Mouse (Mus musculus) testis, postnatal 14 days (tissue): Measurements from ENCODE around the gene Sox18.

ENCODE experiments used
- DNase-seq: peaks from one replicate; pipeline ENCODE4 v3.0.0; 2021; ENCODE audit warnings: low spot score

Sox18 gene

DNA sequence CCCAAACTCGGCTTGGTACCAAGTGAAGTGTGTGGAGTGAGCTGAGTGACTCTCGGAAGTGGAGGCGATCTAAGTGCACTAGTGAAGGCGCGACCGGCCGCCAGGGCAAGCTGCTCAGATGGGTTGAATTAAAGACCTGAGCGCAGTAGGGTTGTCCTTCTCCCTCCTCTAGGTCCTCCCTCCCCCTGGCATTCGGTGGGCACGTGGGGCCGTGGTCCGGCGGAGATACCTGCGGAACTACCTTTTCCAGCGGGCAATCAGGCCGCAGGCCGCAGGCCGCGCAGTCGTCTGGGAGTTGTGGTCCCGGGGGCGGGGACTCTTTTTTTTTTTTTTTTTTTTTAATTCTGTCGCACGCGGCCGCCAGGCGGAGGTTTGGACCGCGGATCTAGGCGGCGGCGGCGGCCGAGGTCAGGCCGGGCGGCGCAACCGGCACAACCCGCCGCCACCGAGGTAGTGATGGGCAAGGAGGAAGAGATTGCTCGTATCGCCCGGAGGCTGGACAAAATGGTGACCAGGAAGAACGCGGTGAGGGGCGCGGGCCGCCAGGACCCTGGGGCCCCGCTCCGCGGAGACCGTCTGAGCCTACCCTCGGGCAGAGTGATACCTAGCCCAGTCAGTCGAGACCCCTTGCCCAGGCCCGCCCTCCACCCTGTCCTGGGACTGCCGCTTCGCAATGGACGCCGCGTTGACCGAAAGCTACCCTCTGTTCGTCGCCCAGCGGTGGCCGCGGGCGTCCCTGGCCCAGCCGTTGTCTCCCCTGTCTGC, 8.7 kb upstream of the Sox18 start, which contains the start of gene Tcea2:
Gene Tcea2, plus strand, starts transcription at position 360 of the 765 bp plus-strand sequence.
- DNase-seq: peak; percentile 86

DNA sequence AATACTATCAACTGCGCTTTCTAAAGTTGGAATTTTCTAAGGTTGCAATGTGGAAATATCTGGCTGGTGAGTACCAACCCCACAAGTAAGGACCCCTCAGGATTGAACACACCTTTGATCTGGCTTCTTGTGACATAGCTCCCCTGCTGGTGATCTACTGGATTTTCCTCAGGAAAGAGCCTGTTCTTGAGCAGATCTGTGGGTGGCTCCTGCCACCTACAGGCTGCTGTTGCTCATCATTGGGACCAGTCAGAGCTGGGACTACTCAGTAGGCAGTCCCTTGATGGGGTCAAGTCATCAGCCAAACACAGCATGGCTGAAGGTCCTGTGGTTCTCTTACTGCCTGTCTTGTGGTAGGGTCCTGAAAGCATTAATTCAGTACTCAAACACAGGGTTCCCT, 7.3 kb upstream of the Sox18 start:
- DNase-seq: peak; percentile 67

DNA sequence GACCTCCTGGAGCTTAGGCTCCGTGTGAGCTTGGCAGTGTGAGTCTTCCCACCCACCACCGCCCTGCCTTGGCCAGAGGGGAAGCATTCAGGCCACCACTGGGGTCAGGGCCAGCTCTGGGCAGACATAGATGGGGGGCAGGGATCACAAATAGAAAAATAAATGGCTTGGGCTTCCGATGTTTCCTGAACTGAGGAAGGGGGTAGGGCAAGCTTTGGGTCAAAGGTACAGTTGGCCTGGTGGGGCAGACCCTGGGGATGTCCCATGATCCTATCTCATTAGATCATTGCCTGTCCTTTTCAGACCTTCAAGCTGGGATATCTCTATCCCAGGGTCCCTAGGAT, 6.3 kb upstream of the Sox18 start:
- no peak for DNase-seq

DNA sequence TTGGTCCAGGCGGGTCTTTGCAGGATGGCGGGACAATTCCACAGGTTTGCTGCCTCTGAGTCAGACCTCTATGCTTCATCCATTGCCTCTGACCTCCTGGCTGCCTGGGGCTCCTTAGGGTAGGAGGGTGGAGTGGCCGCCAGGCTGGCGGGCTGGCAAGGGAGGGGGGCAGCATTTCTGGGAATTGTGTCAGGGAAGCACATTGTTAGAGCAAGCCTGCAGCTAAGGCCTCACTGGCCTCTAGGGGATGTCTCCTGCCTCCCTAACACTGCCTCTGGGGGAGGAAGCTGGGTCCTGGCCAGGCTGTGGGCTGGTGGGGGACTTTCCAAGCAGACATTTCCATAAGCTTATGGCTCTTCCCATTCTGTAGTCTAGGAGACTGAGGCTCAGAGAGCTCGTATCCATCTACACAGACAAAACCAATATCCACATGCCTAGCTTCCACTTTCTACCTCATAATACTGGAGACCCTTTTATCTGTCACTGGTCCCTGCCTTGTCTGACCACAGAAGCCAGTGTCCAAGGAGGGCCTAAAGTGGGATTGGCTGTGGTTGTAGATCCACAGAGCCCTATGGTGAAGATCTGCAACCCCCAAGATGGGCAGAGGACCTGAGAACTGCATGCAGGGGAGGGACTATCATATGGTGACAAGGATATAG, 5.8 kb upstream of the Sox18 start:
- no peak for DNase-seq

DNA sequence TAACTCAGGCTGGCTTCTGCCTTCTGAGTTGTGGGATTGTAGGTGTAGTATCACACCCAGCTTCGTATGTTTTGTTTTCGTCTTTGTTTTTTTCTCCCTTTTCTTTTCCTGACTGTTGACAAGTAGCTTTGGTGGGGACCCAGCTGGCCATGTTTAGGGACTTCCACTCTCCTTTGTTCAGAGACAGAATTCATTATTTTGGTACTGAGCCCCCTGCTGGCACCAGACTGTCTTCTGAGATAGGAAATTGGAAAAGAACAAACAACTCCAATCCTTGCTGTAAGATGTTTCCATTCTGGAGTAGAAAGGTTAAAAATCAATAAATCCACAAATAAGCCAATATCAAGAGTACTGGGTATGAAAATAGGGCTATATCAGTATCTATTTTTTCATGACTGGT, 5.0 kb upstream of the Sox18 start:
- no peak for DNase-seq

DNA sequence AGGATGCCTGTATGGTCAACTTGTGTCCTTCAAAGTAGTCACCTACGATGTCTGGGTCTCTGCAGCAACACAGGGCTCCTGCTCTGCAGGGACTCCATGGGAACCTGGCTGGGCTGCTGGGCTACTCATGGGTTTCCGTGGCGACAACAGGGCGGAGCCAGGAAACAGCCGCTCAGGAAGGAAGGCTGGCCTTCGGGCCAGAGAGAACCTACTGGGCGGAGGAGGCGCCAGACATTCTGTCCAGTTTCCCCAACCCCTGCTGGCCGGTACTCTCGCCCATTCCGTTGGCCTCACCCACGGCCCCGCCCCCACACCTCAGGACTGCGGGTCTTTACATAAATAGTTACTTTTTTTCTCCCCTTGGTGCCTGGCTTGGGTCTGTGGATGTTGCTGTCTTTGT, 4.0 kb upstream of the Sox18 start:
- DNase-seq: peak; percentile 80

DNA sequence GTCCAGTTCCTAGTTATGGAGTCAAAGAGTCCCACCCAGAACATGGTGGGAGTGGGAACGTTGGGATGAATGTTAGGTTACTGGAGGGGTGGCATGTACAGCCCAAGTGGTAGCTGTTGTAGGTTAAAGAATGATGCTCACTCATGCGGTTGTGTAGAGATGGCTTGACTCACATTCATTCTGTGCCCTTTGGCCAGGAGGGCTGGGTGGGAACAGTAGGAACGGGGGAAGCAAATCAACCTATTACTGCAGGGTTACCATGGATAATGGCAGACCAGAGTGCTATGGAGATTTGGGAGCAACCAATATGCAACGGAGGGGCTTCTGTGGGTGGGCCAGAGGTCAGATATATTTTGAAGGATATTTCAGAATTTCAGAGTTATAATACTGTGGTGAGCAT, 3.5 kb upstream of the Sox18 start:
- no peak for DNase-seq

DNA sequence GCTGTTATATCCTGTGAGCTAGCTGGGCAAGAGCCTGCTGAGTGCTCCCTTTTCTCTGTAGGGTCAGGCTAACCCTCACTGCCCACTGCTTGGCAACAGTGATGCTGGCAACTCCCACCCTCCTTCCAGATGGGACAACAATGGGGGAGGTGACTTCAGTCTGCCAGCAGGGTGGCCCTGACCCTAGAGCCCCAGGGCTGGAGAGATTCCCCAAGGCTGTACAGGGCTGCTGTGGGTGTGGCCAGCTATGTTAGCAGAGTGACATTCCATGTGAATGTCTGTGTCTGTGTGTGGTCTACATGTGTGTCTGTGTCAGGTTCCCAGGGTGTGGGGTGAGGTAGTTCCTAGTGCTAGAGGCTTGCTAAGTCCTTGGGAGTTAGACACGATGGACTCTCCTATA, 2.1 kb upstream of the Sox18 start:
- DNase-seq: peak; percentile 72

DNA sequence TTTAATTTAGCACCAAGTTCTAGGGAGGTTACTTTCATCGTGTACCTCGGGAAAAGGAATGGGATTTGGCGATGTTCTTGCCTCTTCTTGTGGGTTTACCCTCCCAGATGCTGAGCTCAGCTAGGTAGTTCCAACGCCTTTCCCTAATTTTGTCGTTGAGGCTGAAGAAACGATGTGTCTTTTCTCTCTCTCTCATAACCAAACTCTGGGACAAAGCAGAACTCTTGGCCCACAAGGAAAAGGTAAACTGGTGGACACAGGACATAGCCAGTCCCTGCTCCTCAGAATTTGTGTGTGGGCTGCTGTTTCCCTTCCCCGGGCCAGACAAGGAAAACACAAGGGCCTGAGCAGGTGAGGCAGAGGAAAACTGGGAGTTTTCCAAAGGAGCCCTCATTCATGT, 544 bp upstream of the Sox18 start:
- no peak for DNase-seq

DNA sequence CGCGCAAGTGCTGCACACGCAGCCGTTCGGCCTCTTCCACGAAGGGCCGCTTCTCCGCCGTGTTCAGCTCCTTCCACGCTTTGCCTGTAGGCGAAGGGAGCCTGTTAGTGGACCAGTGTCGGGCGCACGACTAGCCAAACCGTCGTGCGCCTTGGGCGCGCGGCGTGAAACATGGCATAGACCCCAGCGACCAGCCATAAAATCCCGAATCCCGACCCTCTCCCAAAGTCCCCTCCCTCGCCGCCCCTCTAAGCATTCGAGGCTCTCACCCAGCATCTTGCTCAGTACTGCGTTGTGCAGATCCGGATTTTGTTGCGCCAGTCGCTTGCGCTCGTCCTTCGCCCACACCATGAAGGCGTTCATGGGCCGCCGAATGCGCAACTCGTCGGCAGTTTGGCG, 528 bp downstream of the Sox18 start:
- no peak for DNase-seq

DNA sequence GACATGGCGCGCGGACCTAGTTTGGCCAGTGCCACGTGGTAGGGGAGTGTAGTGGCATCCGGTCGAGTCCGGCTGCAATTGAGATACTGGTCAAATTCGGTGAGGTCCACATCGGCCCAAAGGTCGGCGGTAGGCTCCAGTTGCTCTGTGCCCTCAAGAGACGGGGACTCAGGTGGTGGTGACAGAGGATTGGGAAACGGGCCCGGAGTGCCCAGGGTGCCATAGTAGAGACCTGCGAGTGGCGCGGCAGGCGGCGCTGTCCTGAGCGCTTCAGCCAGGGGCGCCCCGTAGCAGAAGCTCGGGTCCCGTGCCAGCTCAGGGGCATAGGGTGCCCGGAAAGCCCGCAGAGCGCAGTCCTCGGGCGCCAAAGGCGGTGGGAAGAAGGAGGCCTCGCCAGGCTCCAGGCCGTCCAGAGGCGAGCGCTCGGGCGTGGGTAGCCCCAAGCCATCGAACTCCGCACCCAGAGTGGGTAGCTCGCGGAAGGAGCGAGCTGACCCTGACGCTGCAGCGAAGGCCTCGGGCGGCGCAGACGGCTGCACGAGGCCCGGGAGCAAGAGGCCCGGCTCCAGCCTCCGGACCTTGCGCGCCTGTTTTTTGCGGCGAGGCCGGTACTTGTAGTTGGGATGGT, 1.0 kb downstream of the Sox18 start:
- DNase-seq: no peak

DNA sequence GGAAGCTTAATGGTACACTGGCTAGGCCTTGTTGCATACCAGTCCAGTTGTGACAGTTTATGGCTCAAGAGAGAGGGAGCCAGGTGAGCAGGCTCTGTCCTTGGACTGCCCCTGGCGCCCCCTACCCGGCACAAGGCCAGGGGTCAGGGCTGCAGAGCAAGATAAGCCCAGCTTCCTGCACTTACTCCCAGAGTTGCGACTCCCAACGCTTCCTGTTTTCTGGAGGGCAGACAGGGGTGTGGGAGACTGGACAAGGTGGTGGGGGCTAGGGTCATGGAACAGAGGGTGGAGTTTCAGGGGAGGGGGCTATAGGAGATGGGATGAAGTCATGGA, 8.2 kb downstream of the Sox18 start:
- DNase-seq: no peak

DNA sequence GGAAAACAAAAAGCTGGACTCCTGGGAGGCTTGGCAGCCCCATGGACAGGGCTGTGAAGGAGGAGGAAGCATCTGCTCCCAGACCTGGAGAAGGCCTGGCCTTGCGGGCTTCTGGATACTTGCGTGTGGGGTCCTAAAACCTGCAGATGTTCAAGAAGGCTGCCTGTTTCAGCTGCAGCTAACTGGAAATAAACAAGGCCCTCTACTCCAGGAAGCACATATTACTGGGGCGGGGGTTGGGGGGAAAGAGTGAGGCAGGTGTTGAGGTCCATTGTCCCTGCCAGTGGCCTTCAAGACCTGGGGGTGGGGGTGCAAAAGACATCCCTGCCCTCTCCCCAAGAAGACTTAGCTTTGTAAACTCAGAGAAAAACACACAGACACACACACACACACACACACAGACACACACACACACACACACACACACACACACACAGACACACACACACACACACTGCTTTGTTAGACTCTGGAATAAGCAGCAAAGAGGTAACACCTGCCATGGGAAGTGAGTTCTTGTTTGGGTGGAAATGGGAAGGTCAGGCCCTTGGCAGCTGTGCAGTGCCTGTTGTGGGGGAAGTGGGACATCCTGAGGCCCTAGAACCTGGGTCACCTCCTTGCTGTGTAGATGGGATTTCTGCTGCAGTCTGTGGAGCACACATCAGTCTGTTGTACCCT, 8.7 kb downstream of the Sox18 start:
- DNase-seq: no peak

DNA sequence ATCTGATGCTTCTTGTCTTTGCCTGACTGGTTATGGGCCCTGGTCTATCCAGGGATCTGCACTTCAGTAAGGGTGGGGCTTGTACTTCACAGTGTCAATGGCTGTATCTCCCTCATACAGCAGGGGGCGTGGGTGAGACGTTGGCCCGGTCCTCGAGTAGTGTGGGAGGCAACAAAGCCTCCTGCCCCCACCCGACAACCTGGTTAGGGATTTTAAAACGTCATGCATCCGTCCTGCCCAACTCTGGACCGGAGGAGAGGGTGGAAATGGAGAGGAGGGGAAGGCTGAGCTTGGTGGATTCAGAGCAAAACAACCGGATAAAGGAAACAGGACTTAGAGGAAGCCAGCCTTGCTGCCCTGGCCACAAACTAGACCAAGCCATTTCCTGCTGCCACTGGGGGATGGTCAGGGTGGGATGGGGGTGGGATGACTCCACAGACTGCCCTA, 11.8 kb downstream of the Sox18 start:
- DNase-seq: peak; percentile 65

DNA sequence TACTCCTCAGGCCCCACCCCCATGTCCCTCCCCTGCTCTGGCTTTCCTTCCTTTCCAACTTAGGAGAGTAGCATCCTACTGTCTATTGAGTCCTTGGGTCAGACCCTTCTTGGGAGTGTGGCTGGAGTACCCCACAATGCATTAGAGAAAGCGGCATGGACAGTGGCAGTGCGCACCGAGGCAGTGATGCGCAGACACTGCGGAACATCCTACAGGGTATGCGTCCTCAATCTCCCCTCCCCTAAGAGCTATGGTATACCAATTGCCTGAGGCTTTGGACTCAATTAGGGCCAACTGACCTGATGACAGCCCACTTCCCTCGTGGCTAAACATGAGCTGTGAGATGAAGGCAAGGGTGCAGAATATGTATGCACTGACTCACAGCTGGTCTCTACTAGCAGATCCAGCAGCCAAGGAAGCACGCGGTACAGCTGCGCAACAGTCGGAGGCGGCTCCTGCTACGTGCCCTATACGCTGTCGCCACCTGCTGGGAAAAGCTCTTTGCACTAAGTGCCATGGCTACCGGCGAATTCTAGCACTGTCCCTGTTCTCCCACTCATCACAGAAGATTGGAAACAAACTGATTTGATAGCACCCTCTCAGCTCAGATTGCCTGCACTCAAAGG, 12.4 kb downstream of the Sox18 start:
- peak; percentile 58 for DNase-seq

DNA sequence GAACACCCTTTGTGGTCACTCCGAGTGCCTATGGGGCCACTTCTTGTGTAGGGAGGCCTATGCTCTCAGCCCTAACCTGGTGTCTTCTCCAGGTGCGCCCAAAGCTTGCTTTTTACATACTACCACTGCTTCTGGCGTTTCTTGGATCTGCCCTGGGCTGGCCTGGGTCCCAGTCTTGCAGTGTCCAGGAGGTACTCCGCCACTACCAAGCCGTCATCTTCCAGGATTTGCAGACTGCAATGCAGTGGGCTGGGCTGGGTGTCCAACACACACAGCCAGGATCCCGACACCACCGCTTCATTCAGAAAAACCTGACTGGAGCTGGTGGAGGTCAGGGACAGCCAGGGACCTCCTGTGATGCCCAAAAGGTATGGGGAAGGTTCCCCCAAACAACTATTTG, 12.9 kb downstream of the Sox18 start:
- DNase-seq: no peak

DNA sequence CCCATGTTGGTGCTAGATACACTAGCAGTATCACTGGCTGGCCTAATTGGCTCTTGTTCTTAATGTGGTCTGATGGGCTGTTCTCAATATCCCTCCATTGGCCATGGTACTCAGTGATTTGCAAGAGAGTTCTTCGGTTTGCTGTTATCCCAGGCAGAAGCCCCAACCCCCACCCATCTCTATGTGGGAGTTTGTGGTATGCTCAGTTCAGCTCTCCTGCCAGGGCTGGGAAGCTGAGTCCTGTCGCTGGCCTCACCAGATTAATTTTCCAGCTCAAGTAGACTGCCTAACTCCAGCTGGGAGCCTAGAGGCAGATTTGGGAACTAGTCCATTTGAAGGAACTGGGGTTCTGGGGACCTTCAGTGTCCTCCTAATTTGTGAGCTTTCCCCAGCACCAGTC, 14.0 kb downstream of the Sox18 start:
- no peak for DNase-seq

DNA sequence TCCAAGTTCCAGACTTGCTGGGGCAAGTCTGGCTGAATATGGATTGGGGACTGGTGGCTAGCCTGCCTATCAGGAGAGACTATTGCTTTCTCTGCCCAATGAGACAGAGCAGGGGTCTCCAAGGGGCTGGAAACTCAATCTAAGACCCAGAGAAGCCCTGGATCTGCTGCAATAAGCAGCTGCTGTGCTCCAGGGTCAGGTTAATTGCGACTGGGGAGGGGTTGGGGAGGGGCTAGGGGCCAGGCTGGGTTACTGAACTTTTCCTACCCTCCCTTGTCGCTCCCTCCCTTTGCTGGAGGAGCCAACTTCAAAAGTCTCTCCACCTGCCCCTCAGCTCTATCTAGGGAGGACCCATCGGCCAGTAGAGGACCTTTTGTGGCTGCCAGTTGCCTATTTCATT, 14.7 kb downstream of the Sox18 start, which contains the start of gene Gm29797:
Gene Gm29797, plus strand, starts transcription at position 301 of the 400 bp plus-strand sequence.
- DNase-seq: no peak

DNA sequence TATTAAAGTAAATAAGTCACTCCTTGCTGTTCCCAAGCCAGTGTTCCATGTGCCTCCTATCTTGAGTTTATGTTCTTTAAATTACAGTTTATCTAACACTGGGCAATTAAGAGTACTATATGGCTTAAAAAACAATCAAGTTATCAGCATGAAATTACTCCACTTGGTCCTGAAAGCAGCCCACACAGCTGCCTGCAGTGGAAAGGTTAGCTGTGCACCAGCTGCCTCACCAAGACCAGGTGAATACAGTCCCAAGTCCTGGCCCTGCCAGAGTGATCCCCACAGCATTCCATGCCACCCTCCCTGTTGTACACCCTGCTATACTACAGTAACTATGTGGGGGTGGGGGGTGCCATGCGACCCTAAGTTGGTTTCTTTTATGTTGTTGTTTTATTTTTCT, 17.9 kb downstream of the Sox18 start:
- no peak for DNase-seq

DNA sequence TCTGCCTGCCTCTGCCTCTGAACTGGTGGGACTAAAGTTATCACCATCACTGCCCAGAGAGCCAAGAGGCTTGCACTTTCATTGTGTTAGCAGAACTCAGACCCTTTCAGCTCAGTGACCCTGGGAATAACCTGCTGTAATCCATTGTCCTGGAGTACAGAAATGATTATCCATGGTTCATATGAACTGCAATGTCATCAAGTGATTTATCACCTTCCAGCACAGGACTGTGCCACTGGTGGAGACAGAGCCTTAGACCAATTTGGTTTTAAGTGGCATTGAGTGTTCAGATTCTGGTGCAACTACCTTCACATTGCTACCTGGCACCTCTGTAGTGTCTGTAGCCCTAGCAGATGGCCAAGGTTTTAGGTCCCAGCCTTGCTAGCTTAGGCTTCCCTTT, 18.4 kb downstream of the Sox18 start:
- DNase-seq: no peak

DNA sequence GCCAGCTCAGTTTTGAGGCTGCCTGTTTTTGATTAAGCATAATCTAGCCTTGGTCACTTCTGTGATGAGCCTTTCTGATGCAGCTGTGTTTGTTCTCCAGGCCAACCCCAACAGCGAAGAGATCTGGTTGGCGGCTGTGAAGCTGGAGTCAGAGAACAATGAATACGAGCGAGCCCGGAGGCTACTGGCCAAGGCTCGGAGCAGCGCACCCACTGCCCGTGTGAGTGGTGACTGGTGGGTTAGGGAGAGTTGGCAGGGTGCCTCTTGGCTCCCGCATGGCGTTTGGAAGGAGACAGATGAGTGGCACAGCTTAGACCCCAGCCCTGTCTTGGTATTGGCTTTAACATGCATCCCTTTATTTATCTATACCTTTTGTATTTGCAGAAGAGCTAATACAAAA, 22.5 kb downstream of the Sox18 start:
- no peak for DNase-seq
